Mouse (Mus musculus) activated CD4-positive, CD25-positive, alpha-beta regulatory T cell, adult 4 months (primary cell): ENCODE data around the gene Bach2. TPM values are rescaled to one million over a fixed set of nuclear protein-coding genes. Genes with fewer than 3 reads are reported as not detected.

ENCODE experiments used
- ATAC-seq: one replicate; pipeline ENCODE4 v1.8.0; 2017
- polyA plus RNA-seq, 2 experiments: library from polyadenylated mRNA; unstranded; fragments of 100-300 nt; shearing (Covaris generic); gene quantifications; one replicate each; pipeline ENCODE4 v1.2.1; 2017

Bach2 gene
- polyA plus RNA-seq, 2 experiments from 2014 or later = 11.8 to 17.2 TPM

DNA sequence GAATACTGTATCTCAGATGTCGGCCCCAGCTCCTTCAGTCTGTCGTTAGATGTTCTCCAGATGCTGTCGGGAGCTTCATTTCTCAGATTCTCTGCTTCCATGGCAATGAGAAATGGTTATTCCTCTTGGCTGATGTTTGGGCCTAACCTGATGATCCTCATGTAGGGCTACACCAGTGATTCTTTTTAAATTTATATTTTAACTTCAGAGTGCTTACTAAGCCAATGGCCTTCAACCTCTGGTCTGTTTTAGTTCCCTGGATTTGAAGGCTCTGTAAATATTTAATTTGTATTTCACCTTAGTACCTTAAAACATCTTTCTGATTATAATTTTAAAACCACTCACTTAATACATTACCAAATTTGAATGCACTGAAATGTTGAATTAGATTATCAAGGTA, 60.6 kb downstream of the Bach2 start:
- ATAC-seq = no peak

DNA sequence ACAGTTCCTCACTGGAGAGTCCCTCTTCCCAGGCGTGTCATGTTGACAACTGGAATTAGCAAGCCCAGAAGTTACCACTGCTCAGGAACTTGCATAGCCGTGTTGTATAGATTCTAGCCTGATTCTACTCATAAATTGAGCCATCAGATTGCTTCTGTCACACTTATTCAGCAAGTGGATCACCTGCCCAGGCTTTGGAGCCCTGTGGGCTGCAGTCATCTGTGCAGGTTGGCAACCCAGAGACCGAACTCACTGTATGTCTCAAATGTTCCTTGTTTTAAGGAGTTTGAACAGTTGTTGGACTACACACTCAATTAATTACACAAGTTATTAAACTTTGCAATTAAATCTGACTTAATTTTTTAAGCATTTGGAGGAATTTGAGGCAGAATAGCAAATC, 61.4 kb downstream of the Bach2 start:
- no peak for ATAC-seq

DNA sequence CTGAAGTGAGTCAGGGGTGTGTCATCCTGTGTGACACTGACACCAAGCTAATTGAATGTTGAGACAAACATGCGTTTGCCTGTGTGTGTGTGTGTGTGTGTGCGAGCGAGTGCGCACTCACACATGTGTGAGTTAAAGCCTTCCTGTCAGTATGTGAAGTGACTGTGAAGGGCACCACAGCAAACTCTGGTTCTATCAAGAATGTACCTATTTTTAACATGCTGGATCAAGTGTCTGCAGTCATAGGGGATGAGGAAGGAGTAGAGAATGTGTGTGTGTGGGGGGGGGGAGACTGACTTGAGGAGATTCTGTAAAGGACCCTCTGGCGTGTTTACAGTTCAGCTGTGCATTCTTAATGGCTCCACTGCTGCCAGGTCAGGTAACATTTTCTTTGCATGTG, 64.1 kb downstream of the Bach2 start:
- ATAC-seq = no peak

DNA sequence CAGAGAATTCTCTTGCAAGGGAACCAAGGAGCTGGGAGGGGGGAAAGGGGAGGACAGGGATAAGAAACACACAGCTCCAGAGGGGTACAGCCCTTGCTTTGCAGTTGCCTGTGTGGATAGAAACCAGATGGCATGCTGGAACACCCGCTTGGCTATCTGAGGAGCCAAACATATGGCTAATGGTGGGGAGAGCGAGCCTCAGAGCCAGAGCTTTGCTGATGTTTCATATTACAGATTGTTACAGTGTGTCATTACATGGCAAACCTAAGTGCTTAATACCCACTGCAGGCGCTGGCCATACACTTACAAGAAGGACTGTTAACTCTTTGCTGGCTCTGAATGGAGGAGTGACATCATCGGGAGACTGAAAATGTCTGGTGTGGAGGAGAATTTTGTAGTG, 64.5 kb downstream of the Bach2 start:
- ATAC-seq = no peak

DNA sequence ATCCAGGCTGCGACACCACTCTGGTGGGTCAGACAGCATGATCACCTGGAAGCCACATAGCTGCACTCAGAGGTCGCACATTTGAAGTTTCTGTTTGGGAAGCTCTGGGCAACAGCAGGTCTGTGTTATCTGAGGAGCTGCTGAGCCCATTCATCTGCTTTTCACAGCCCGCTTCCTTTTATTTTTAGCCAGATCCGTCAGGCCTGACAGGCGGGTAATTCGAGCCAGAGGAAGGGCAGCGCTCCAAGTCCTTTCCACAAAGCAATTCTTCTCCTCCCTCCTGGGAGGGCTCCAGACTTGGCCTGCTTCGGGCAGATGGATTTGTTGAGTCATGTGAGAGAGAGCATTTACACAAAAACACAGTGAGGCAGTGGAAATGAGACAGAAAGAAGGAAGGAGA, 65.1 kb downstream of the Bach2 start:
- no peak for ATAC-seq

DNA sequence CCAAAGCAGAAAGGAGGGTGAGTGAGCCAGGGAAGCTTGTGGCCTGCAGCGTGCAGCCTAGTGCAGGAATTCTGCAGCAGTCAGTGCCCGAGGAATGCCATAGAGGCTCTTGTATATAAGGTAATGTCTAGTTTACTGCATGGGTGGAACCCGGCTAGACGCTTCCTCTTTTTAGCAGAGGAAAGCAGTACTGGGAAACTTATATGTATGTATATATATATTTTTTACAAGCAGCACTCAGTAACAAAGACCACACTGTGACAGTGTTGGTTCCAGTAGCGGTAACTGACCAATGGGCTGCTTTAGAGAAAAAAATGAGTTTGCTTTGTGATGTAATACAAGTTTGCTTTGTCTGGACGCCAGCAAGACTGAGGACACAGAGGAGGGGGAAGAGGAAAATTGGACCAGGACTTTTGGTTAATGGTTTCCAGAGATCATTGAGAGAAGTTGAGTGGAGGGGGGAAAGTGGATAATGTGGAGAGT, 65.7 kb downstream of the Bach2 start:
- no peak for ATAC-seq

DNA sequence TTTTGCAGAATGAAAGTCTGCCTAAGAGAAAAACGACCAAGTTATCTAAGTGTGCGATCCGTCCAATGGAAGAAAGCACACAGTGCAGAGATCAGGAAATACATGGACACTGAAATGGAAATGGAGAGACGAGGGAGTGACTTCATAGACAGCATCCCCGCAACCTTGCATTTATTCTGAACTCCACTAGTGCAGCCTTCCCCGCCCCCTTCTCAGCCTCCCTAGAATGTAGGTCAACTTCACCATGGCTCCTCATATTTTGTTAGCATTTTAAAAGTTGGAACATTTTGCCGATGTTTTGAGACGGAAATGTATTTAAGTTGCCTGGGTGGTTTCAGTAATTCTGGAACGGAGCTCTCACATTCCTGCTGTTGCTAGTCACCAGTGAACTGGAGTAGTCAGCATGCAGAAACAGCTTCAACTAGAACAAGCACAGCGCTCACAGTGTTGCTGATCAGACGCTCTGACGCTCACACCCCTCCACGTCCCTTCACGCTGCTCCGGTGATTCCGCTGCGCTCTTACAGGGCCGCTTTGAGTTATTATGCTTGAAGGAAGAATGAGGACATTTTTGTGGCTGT, 66.5 kb downstream of the Bach2 start:
- ATAC-seq = no peak

DNA sequence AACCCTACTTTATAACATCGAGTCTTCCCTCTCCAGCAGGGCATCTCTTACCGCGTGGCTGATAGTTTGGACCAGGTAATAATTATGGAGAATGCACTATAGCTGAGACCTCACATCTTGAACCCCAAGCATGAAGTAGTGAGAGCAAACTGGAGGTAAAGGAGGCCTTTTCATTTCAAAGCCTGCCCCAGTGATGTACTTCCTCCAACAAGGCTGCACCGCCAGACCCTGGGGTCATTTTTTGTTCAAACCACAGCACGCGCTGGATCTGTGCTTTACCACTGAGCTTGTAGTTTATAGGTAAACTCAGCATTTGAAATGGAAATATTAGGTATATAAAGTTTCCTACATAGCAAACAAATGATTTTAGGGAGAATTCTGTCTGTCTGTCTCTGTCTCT, 67.1 kb downstream of the Bach2 start:
- no peak for ATAC-seq

DNA sequence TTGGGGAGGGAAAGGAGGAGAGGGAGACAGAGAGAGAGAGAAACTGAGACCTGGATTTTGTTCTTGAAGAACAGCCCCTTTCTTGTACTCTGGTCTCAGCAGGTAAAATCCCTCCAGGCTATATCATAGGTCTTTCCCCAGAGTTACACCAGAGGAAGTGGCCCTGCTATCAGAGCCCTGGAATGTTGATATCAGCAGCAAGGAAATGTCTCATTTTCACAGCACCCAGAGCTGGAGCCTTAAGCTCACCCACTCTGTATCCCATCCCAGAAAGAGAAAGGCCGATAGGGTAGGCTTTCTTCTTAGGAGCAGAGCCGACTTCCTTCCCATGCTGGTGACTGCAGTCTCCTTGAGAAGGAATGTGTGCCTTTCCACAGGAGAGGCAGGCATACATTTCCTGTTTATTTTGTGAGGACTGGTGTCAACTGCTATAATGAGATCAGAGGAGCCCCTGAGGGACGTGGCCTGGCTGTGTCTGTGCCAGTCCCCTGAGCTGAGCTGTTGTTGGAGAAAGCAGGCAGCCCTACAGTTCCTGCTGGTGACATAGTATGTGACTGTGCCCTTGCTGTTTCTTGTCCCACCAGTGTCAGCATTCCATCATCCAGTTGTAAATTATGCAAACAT, 67.7 kb downstream of the Bach2 start:
- no peak for ATAC-seq

DNA sequence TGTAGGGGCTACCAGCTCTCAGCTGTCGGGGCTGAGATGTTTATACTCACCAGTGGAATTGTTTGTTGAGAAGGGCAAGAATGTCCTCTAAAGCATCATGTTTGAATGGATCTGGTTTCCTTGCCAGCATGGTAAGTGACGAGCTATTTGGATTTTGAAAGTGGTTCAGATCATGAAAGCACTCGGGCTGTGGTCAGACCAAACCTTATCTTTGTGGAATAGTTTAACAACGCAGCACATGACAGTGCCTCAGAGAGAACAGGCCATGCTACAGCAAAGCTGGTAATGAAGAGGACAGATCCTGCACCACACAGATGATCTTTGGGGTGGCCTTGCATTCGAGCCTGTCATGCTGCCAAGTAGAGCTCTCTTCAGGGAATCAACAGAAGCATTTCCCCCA, 68.6 kb downstream of the Bach2 start:
- ATAC-seq = peak; percentile 19

DNA sequence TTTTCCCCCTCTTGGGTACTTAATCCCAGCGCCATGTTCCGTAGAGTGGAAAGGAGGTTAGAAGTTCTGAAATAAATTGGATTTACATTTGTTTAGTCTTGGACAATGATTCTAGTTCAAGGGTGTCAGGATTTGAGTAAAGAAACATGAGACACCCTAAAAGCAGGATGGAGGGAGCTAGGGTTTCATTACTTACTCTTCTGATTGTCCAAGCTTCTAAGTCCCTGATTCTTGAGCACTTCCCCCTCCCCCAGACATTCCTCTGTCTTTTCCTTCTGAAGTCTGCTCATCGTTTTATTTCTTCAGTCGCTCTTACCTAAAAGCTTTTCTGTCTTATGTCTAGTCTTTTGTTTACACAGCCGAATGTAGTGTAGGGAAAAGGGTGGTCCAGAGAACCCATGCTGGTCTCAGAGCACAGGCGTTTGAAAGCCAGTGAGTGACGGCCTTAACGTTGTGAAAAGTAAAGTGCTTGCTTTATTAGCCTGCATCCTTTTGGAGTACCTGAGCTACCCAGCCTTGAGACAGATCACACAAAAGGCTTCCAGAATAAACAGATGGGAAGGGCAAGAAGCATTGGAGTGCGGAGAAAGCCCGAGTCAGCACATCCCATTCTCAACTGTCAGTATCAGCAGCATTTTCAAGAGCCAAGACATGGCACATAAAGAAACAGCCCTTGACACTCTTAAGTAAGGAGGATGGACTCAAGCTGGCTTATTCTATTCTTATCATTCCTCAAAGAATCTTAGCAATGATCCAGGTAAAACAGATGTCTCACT, 73.8 kb downstream of the Bach2 start:
- no peak for ATAC-seq

DNA sequence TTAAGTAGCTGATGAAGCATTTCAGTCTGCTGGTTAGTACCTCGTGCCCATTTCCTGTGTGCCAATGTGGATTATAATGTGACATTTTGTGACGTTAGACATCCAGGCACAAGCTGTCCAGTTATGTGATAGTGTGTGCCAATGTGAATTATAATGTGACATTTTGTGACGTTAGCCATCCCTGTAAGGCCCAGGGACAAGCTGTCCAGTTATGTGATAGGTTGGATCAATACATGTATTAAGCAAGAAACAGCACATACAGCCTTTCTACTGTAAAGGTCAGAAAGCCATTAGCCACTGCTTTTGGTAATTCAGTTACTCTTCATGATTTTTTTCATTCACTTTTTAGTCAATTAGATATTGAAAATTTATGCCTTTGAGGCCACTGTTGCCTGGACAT, 76.3 kb downstream of the Bach2 start:
- ATAC-seq = no peak

DNA sequence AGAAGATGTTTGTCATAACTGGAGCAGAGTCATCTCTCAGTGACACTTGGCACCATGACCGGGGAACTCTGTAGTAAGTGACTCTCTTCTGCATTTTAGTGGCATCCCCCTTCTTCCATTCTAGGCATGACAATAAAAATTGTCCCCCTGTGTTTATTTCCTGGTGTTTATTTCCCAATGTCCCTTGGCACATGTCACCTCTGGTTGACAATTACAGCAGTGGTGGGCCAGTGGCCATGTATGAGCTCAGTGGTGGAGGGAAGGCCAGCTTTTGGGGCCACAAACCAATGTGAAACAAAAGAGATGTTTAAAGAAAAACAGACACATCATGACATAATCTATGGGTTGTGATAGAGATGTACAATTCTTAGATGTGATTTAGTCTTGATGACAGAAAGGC, 80.0 kb downstream of the Bach2 start:
- ATAC-seq = no peak

DNA sequence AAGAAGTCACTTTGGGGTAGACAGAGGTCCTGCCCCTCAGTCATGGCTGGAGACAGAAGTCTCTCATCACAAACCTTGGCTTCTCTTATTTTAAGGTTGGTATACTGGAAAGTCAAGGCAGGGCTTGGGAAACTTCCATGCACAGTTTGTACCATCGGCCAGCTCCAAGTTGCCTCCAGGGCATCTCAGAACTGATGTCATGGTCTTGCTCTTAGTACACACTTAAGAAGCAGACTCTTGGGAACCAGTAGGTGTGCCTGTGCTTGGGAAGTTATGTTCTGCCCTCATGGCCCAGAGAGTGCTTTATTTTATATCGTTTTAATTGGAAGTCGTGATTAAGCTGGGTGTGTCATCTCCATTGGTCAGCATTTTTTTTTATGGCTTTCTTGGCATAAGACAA, 80.7 kb downstream of the Bach2 start:
- no peak for ATAC-seq

DNA sequence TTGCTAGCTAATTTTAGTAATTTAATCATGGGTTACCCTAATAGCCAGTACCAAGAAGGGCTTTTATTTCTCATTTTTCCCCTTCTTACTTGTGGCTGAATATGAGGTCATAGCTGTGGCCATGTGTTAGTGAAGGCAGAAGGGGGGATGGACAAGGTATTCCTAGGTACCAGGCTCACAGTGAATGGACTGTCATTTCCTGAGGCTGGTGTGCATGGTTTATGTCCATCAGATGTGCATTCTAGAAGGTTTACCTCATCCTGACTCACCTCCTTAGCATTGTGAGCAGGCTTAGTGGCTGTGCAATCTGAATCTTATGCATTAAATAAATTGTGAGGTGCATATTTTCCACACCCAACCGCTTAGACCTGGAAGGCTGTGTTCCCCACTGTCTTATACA, 81.4 kb downstream of the Bach2 start:
- no peak for ATAC-seq

DNA sequence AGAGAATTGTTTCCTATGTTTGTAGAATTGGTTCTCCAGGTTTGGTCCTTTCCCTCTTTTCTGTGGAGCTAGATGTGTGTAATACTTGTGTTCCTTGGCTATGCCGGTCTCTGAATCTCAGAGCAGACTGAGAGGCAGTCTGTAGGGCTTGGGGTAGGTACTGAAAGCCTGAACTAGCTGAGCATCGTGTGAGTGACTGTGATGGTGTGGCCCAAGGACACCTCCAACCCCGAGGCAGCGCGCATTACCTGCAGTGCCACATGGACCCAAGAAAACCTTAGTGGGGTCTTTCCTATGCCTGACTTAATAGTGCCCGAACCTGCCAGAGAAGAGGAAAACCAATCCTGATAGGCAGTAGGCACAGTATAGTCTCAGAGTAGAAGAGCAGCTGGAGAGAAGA, 85.5 kb downstream of the Bach2 start:
- ATAC-seq = no peak

DNA sequence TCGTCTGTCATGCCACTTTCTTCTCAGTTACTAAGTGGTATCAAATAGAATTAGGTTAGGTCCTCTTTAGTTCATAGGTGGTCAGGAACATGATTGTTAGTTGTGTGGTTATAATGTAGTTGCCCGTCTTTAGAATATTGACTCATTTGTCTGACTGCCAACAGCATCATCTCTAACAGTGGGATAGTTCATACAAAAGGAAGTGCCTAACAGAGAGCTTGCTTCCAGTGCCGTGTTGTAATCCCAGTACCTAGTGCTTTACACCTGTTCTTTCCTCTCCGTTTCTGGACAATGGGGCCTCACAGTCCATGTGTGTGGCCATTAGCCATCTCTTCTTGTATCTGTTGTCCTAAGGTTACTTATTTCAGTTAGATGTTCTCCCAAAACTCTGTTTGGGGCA, 86.4 kb downstream of the Bach2 start:
- no peak for ATAC-seq

DNA sequence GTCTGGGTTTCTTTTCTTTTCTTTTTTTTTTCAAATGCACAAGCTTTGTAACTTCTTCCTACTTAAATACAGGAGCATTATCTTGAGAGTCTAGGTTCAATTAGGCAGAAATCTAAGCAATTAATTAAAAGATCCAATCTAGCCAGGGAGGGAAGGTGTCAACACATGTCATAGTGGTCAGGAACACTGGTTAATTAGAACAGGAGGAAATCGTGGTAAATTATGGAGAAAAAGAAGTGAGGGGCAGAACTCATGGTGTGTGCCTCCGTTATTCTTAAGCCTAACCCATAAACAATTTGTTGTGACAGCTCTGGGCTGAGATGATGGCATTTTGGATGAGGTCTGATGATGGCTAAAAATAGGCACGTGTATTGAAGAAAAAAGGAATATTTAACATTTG, 87.0 kb downstream of the Bach2 start:
- ATAC-seq = no peak

DNA sequence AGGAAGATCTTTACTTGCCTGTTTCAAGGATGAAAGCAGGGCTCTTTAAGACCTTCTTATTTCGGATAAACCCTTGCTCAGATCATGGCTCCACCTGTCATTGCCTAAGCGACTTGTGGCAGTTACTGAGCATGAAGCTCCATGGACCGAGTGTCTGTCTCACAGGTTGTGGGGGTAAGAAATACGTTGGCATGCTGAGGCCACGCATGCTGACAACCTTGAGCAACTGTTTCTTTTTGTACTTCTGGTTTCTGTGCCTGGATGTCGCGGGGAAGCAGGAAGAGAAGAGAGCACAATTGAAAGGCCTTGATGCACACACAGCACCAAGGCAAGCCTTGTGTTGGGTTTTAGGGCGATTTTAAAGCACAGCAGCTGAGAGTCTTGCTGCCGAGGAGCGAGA, 87.7 kb downstream of the Bach2 start:
- ATAC-seq = no peak

DNA sequence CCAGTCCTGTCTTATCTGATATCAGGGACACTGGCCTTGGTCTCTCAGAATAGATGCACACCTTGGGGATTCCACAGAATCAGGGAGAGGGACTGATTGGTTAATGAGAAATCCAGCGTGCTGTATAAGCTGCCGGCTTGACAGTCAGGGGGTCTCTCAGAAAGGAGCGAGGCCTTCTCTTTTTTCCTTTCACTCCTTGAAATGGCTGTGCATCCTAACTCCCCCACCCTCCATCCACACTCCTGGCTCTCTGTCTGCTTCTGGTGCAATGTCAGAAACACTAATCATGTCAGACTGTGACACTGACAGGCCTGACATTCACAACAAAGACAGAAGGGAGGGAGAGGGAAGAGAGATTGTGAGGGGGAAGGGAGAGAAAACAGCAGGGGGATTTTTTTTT, 88.3 kb downstream of the Bach2 start:
- ATAC-seq = no peak

DNA sequence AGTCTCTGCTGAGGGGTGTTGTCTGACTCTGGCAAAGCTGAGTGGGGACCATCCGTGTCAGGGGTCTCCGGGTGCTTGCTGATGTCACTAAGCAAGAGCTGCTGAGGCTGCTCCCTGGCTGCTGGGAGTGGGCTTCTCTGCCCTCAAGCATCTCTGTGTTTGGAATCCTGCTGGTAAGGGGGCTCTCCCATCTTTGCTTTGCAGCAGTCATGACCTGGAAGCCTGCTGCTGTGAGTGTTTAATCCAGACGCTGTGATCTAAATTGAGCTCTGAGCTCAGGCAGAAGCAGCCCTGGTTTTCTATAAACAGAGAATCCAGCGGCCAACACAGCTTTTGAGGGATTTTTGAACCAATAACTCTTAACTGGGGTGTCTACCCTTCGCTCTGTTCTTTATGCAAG, 89.0 kb downstream of the Bach2 start:
- ATAC-seq = no peak

DNA sequence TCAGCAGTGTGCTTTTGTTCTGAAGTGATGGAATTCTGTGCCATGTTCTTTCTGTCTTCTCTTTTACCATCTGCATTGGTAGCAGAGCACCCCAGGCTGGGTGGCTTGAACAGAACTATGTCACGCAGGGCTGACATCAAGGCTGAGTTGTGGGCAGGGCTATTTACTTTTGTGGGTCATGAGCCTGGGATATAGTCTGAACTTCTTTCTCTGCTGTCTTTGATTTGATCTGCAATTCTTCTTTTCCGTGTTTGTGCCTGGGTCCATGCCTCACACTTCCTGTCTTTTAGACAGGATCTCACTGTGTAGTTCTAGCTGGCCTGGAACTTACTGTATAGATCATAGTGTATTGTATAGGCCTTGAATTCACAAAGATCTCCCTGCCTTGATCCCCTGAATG, 90.0 kb downstream of the Bach2 start:
- no peak for ATAC-seq

DNA sequence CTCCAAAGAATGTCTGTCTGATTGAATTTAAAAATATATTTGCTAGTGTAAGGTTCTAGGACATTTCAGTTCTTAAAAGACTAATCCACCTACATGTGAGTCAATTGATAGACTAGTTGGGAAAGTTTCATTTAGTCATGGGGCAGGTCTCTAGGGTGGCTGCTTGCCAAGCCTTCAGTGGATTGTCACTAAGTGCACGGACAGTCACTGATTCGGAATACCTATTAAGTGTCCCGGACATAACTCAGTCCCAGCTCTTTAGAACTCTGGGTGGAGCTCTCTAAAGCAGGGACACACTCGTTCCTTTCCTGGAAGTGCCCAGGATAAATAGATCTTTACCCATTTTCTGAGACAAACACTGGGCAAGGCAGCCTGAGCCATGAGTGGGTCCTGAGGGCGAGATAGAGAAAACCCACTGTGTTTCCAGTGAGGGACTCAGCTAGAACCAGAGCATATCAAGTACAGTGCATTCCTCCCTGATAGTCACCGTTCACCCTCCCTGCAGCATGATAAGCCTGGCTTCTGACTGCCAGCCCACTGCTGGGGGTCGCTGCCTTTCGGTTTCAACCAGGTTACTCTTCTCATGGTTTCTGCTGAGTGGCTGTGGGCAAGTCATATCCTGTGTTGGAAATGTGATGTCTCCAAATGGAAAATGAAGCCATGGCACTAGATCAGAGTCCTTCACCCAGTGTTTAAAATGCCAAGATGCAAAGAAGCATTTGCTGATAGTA, 92.1 kb downstream of the Bach2 start:
- peak; percentile 26 for ATAC-seq

DNA sequence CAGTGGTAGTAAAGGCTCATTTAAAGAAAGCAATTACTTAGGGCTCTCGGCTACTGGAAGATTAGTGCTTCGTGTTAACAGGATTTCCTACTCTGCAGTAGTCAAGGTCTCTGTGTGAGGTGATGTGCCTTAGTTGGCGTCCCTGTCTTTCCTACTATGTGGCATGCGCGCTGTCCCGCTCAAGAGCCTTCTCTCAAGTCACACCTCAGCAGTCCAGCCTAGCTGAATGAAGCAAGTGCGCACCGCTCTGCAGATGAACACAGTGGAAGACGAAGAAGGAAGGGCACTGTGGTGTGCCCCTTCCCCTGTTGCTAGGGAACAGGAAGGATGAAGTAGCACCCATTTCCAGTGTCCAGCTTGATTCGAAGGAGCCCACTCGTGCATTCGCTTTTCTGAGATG, 93.4 kb downstream of the Bach2 start:
- ATAC-seq = no peak
